Mouse (Mus musculus) hindbrain, postnatal 0 days (tissue): ENCODE results near the gene Theg. TPM values are rescaled to one million over a fixed set of nuclear protein-coding genes. Genes with fewer than 3 reads are reported as not detected.

Experiments
- ATAC-seq: fragments of 200-750 bp; cut with Nextera tagmentation; 2 replicates; pipeline ENCODE4 v1.8.0; 2017; ENCODE audit warnings: mild to moderate bottlenecking, moderate TSS enrichment, moderate library complexity
- DNase-seq: peaks from one replicate; pipeline ENCODE4 v3.0.0-alpha.2; 2015; ENCODE audit warnings: low spot score
- H3K27ac ChIP-seq: fragments of 300-500 bp; sonication (generic); 2 replicates; pipeline ENCODE4 v1.5.1; 2014; ENCODE audit warnings: mild to moderate bottlenecking
- H3K27me3 ChIP-seq: fragments of 300-500 bp; sonication (generic); 2 replicates; pipeline ENCODE4 v1.6.1; 2014; ENCODE audit warnings: low read length, mixed read lengths; ENCODE audit not compliant: insufficient read depth
- H3K36me3 ChIP-seq: fragments of 300-500 bp; sonication (generic); 2 replicates; pipeline ENCODE4 v1.6.1; 2014; ENCODE audit warnings: low read length, mixed read lengths; ENCODE audit not compliant: insufficient read depth
- H3K4me1 ChIP-seq: fragments of 300-500 bp; sonication (generic); 2 replicates; pipeline ENCODE4 v1.6.1; 2014; ENCODE audit warnings: antibody characterized with exemption, low read length, mixed read lengths; ENCODE audit not compliant: insufficient read depth
- H3K4me2 ChIP-seq: fragments of 300-500 bp; sonication (generic); 2 replicates; pipeline ENCODE4 v1.6.1; 2014; ENCODE audit warnings: low read depth, mild to moderate bottlenecking, low read length, moderate library complexity, mixed read lengths
- H3K4me3 ChIP-seq: fragments of 300-500 bp; sonication (generic); 2 replicates; pipeline ENCODE4 v1.5.1; 2014; ENCODE audit warnings: low read length
- H3K9ac ChIP-seq: fragments of 300-500 bp; sonication (generic); replicated peaks from 2 replicates; pipeline ENCODE4 v1.6.1; 2014; ENCODE audit warnings: mild to moderate bottlenecking, low read length, moderate library complexity, mixed read lengths
- H3K9me3 ChIP-seq: fragments of 300-500 bp; sonication (generic); 2 replicates; pipeline ENCODE4 v1.6.1; 2016; ENCODE audit warnings: low read length, mixed read lengths
- CTCF ChIP-seq: IDR thresholded peaks from 2 replicates; pipeline ENCODE4 v1.5.1; 2016; ENCODE audit warnings: antibody characterized with exemption, control low read depth, low read depth
- WGBS: fragments of 180-500 bp; shearing (Covaris S2); extraction: QIAGEN DNeasy Blood & Tissue Kit; methylation state at CpG from one replicate; pipeline ENCODE4 v1.1.7; 2014; 5-methylcytosine and 5-hydroxymethylcytosine counted together
- polyA plus RNA-seq: library from polyadenylated mRNA; unstranded; fragments of >200 nt; fragmentation: Nextera tagmentation; extraction: Ambion mirVana; gene quantifications from 2 replicates; pipeline ENCODE4 v1.2.1, GENCODE M21; 2015
- total RNA-seq: library from RNA; depleted of rRNA; stranded (reverse); fragments of >200 nt; gene quantifications from 2 replicates; pipeline ENCODE4 v1.2.3, GENCODE M21; 2014

The Theg gene
- total and polyA plus RNA-seq, 2 experiments from 2014 or later: not detected

GRCm38 (mm10) chr10:79625398-79625797 is 38.3 kb upstream of the Theg start:
- 61% methylated on average over 9 of the region's 9 CpGs for WGBS
- Histone ChIP-seq H3K27ac (0 out of 2 replicates have a peak overlapping the region, but pooled peaks have one; percentile 7), H3K9ac (no peak overlapping the region), H3K27me3 (no peaks in the 10 kb centered on the region), H3K4me3 (no peak overlapping the region), H3K4me1 (peaks cover 2% of the 10 kb centered on the region; the same call in 1 of the 2 replicates), H3K4me2 (no peak overlapping the region), H3K36me3 (0 out of 2 replicates have a peak, but pooled peaks cover 4% of the 10 kb centered on the region), H3K9me3 (no peaks in the 10 kb centered on the region)
- ATAC-seq (no peak), DNase-seq (peak; percentile 50)
- no peak for TF ChIP-seq CTCF

GRCm38 (mm10) chr10:79623950-79624349 is 36.8 kb upstream of the Theg start:
- no peak for DNase-seq
- no peak overlapping the region for H3K4me2 ChIP-seq
- TF ChIP-seq CTCF: no peak

GRCm38 (mm10) chr10:79616376-79616775 is 29.2 kb upstream of the Theg start:
- WGBS: 87% methylated on average over 5 of the region's 5 CpGs

More at GRCm38 (mm10) chr10:79623950-79624349, 36.8 kb upstream of the Theg start:
- Histone ChIP-seq H3K27ac (no peak overlapping the region), H3K4me3 (no peak overlapping the region), H3K4me1 (peaks cover 2% of the 10 kb centered on the region; the same call in 1 of the 2 replicates), H3K9me3 (no peaks in the 10 kb centered on the region), H3K9ac (no peak overlapping the region), H3K27me3 (no peaks in the 10 kb centered on the region), H3K36me3 (no peaks in the 10 kb centered on the region)
- WGBS: 40% methylated on average over 12 of the region's 12 CpGs
- no peak for ATAC-seq

GRCm38 (mm10) chr10:79615860-79616259 is 28.7 kb upstream of the Theg start:
- Histone ChIP-seq H3K9me3 (no peaks in the 10 kb centered on the region), H3K4me3 (no peak overlapping the region), H3K4me1 (peaks cover 17% of the 10 kb centered on the region), H3K9ac (0 out of 2 replicates have a peak overlapping the region, but pooled peaks have one; percentile 13), H3K4me2 (no peak overlapping the region), H3K36me3 (no peaks in the 10 kb centered on the region), H3K27me3 (0 out of 2 replicates have a peak, but pooled peaks cover 10% of the 10 kb centered on the region), H3K27ac (0 out of 2 replicates have a peak overlapping the region, but pooled peaks have one; percentile 16)
- DNase-seq (peak; percentile 70), ATAC-seq (no peak)
- no peak for TF ChIP-seq CTCF
- 9% methylated on average over 8 of the region's 8 CpGs for WGBS

More at GRCm38 (mm10) chr10:79616376-79616775, 29.2 kb upstream of the Theg start:
- Histone ChIP-seq H3K9ac (no peak overlapping the region), H3K27me3 (0 out of 2 replicates have a peak, but pooled peaks cover 10% of the 10 kb centered on the region), H3K36me3 (no peaks in the 10 kb centered on the region), H3K4me3 (no peak overlapping the region), H3K4me1 (peaks cover 17% of the 10 kb centered on the region), H3K4me2 (no peak overlapping the region), H3K9me3 (no peaks in the 10 kb centered on the region), H3K27ac (no peak overlapping the region)
- no peak for ATAC-seq
- no peak for TF ChIP-seq CTCF
- DNase-seq: no peak

GRCm38 (mm10) chr10:79614305-79614643 is 27.1 kb upstream of the Theg start:
- Histone ChIP-seq H3K27me3 (0 out of 2 replicates have a peak, but pooled peaks cover 10% of the 10 kb centered on the region), H3K27ac (peak overlapping the region; percentile 37; the same call in 1 of the 2 replicates)
- no peak; the same call in none of the 2 replicates for ATAC-seq

GRCm38 (mm10) chr10:79613578-79614304 is 26.6 kb upstream of the Theg start, which contains the start of gene C2cd4c:
C2cd4c (minus strand) TSS chr10:79614025.
- peak within 1 kb of the TSS; percentile 37; the same call in 1 of the 2 replicates for H3K27ac ChIP-seq
- no peaks in the 10 kb centered on the region for H3K9me3 ChIP-seq
- ATAC-seq (peak; percentile 87), DNase-seq (peak; percentile 90)
- 4% methylated on average over 47 of the region's 60 CpGs for WGBS
- H3K4me3 ChIP-seq: peak within 1 kb of the TSS; percentile 53
- no peak for TF ChIP-seq CTCF
- 0 out of 2 replicates have a peak, but pooled peaks cover 10% of the 10 kb centered on the region for H3K27me3 ChIP-seq
- peak within 1 kb of the TSS; percentile 92 for H3K4me2 ChIP-seq
- H3K4me1 ChIP-seq: peaks cover 17% of the 10 kb centered on the region
- peak within 1 kb of the TSS; percentile 53 for H3K9ac ChIP-seq
- H3K36me3 ChIP-seq: no peaks in the 10 kb centered on the region

More at GRCm38 (mm10) chr10:79614305-79614643, 27.1 kb upstream of the Theg start:
- peaks cover 17% of the 10 kb centered on the region for H3K4me1 ChIP-seq
- TF ChIP-seq CTCF: no peak
- no peak for DNase-seq
- 0 out of 2 replicates have a peak overlapping the region, but pooled peaks have one; percentile 53 for H3K9ac ChIP-seq
- WGBS: 85% methylated on average over 1 of the region's 1 CpGs
- H3K4me3 ChIP-seq: peak overlapping the region; percentile 53
- no peaks in the 10 kb centered on the region for H3K9me3 ChIP-seq
- peak overlapping the region; percentile 92 for H3K4me2 ChIP-seq
- H3K36me3 ChIP-seq: no peaks in the 10 kb centered on the region
